Mouse (Mus musculus) kidney, adult 2 months (tissue): ENCODE measurements around the gene Vps13d. TPM values are rescaled to one million over a fixed set of nuclear protein-coding genes. Genes with fewer than 3 reads are reported as not detected.
"Not testable (repeated sequence)": the region's sequence is repeated elsewhere in the genome, so short reads cannot be mapped to it uniquely, and the experiment has no call there.

ENCODE experiments used
- DNase-seq: peaks from one replicate; pipeline ENCODE4 v3.0.0; 2021
- H3K27ac ChIP-seq: fragments of 200-500 bp; 2 replicates; pipeline ENCODE4 v1.5.1; 2012; ENCODE audit warnings: low read depth, low read length, control low read depth, inconsistent platforms; ENCODE audit not compliant: insufficient read depth
- H3K27me3 ChIP-seq: fragments of 200-500 bp; replicated peaks from 2 replicates; pipeline ENCODE4 v1.6.1; 2012; ENCODE audit warnings: mild to moderate bottlenecking, moderate library complexity, low read length, inconsistent platforms; ENCODE audit not compliant: control insufficient read depth, insufficient read depth
- H3K36me3 ChIP-seq: fragments of 200-500 bp; 2 replicates; pipeline ENCODE4 v1.6.1; 2012; ENCODE audit warnings: mild to moderate bottlenecking, moderate library complexity, low read length, inconsistent platforms; ENCODE audit not compliant: control insufficient read depth, insufficient read depth
- H3K4me1 ChIP-seq: fragments of 200-500 bp; 2 replicates; pipeline ENCODE4 v1.6.1; 2011; ENCODE audit warnings: low read length; ENCODE audit not compliant: control insufficient read depth, insufficient read depth
- H3K4me3 ChIP-seq: fragments of 200-500 bp; 2 replicates; pipeline ENCODE4 v1.5.1; 2011; ENCODE audit warnings: mild to moderate bottlenecking, low read depth, low read length, control low read depth; ENCODE audit not compliant: insufficient read depth
- CTCF ChIP-seq: fragments of 200-500 bp; conservative IDR thresholded peaks from 2 replicates; pipeline ENCODE4 v1.5.1; 2011; ENCODE audit warnings: low read depth, mild to moderate bottlenecking, control low read depth, low read length, moderate library complexity, mixed read lengths; ENCODE audit not compliant: insufficient read depth, insufficient read length
- POLR2A ChIP-seq: fragments of 200-500 bp; IDR thresholded peaks from one replicate; pipeline ENCODE4 v1.6.1; 2011; ENCODE audit warnings: low read depth, low read length, control low read depth
- WGBS: fragments of 180-500 bp; shearing (Covaris S2); methylation state at CpG from one replicate; pipeline ENCODE4 v1.1.7; 2018; 5-methylcytosine and 5-hydroxymethylcytosine counted together
- polyA plus RNA-seq: library from polyadenylated mRNA; depleted of rRNA; stranded (reverse); fragments of >200 nt; gene quantifications from 2 replicates; pipeline ENCODE4 v1.2.3, GENCODE M21; 2012

The Vps13d gene
- polyA plus RNA-seq, 1 experiment = 19.8 TPM

- Histone ChIP-seq H3K4me3 (no peak overlapping the region), H3K36me3 (no peaks in the 10 kb centered on the region), H3K27me3 (no peaks in the 10 kb centered on the region), H3K27ac (no peak overlapping the region), H3K4me1 (peaks cover 6% of the 10 kb centered on the region; the same call in 1 of the 2 replicates)
- TF ChIP-seq CTCF (no peak), POLR2A (no peak)
- 21% methylated on average over 5 of the region's 5 CpGs for WGBS
- DNase-seq = no peak
Measured at GRCm38 (mm10) chr4:145195172-145195571, 367 bp upstream of the Vps13d start.

DNA sequence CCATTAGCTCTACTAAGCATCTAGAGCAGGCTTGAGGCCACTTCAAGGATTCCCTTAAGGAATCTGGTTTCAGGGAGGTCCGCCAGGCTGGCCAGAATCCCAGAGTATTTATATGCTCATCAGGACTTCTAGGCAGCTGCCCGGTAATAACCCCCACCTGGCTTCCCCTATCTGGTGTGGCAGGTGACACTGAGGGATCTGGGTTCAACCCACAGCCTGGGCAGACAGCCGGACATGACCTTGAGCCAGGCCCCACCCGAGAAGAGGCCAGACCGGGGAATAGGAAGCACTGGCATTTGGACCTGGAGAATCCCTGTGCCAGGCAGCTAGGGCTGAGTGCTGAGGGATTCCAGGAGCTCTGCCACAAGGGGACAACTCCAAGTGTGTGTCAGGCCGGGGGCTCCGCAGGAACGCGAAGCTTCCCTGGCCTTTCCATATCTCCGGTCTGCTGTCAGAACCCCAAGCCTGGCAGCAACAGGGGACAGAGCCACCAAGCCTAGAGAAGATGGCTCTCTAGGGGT, 754 bp downstream of the Vps13d start:
- under 1% methylated on average over 10 of the region's 10 CpGs for WGBS
- TF ChIP-seq CTCF (0 out of 2 replicates have a peak, but pooled peaks have one; percentile 1), POLR2A (no peak)
- peak overlapping the region; percentile 89 for H3K4me3 ChIP-seq
- peak; percentile 80 for DNase-seq
- H3K4me1 ChIP-seq = peaks cover 6% of the 10 kb centered on the region; the same call in 1 of the 2 replicates
- H3K27ac ChIP-seq = peak overlapping the region; percentile 92
- H3K36me3 ChIP-seq = no peaks in the 10 kb centered on the region
- no peaks in the 10 kb centered on the region for H3K27me3 ChIP-seq

GRCm38 (mm10) chr4:145193406-145193805, 1.4 kb downstream of the Vps13d start:
- no peaks in the 10 kb centered on the region for H3K27me3 ChIP-seq
- WGBS = 18% methylated on average over 3 of the region's 3 CpGs
- H3K36me3 ChIP-seq = no peaks in the 10 kb centered on the region
- TF ChIP-seq CTCF (no peak), POLR2A (no peak)
- no peak overlapping the region for H3K27ac ChIP-seq
- H3K4me3 ChIP-seq = peak overlapping the region; percentile 89; the same call in 1 of the 2 replicates
- H3K4me1 ChIP-seq = peaks cover 6% of the 10 kb centered on the region; the same call in 1 of the 2 replicates
- no peak for DNase-seq

DNA sequence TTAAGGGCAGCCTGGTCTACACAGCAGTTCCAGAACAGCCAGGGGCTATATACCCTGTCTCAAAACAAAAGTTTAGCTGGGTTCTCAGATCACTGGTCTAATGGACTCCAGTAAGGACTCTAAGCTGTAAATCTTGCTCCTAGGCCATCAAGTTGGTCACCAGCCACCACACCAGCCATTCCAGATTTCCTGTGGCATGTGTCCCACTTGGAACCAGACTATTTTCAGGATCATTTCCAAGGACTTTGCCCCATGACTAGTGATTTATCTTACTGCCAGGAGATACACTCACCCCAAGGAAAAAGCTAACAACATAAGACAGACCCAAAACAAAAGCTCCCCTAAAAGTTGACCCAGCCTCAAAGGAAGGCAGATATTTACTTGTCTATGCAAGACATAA, 2.1 kb downstream of the Vps13d start:
- Histone ChIP-seq H3K27me3 (no peaks in the 10 kb centered on the region), H3K4me3 (no peak overlapping the region), H3K4me1 (peaks cover 6% of the 10 kb centered on the region; the same call in 1 of the 2 replicates), H3K27ac (peak overlapping the region; percentile 20; the same call in 1 of the 2 replicates), H3K36me3 (no peaks in the 10 kb centered on the region)
- TF ChIP-seq CTCF = no peak
- TF ChIP-seq POLR2A = no peak
- peak; percentile 89 for DNase-seq

DNA sequence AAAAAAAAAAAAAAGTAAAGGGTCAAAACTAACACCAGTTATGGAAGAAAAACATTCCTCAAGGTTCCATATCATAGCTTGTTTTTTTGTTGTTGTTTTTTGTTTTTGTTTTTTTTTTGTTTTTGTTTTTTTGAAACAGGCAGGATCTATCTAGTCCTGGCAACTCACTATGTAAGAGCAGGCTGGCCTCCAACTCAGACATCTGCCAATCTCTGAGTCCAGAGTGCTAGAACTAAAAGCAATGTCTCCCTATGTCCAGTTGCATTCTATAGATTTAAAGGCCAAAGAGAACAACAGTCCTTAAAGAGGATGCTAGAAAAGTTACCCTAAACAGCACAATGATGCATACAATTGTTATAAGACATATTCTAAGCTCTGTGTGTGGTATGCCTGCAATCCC, 6.2 kb downstream of the Vps13d start:
- H3K27ac ChIP-seq = no peak overlapping the region
- no peak for DNase-seq
- no peaks in the 10 kb centered on the region for H3K27me3 ChIP-seq
- H3K4me3 ChIP-seq = no peak overlapping the region
- H3K36me3 ChIP-seq = 0 out of 2 replicates have a peak, but pooled peaks cover 1% of the 10 kb centered on the region
- peaks cover 6% of the 10 kb centered on the region; the same call in 1 of the 2 replicates for H3K4me1 ChIP-seq
- TF ChIP-seq CTCF = no peak
- no peak for TF ChIP-seq POLR2A

DNA sequence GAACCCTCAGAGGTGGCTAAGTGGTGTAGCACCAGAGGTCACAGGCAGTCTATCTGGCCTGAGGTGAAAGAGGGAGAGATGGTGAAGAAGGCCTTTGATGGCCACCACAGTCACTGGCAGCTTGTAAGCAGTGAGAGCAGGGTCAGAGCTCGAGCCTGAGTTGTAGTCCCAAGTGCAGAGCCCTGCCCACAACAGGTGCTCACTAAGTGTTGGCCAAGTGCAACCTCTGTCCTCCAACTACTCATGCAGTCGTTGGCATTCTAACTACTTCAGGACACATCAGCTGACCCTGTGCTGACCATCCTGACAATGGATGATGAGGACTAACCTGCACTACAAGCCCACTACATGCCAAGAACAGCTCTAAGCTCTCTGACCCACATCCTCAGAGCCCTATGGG, 7.2 kb downstream of the Vps13d start:
- no peak overlapping the region for H3K27ac ChIP-seq
- H3K4me1 ChIP-seq = peaks cover 3% of the 10 kb centered on the region; the same call in 1 of the 2 replicates
- TF ChIP-seq CTCF (no peak), POLR2A (no peak)
- H3K27me3 ChIP-seq = no peaks in the 10 kb centered on the region
- 42% methylated on average over 2 of the region's 2 CpGs for WGBS
- H3K4me3 ChIP-seq = no peak overlapping the region
- DNase-seq = peak; percentile 33
- 0 out of 2 replicates have a peak, but pooled peaks cover 1% of the 10 kb centered on the region for H3K36me3 ChIP-seq

GRCm38 (mm10) chr4:145178918-145179549, 15.8 kb downstream of the Vps13d start:
- DNase-seq = no peak
- Histone ChIP-seq H3K27ac (no peak overlapping the region), H3K27me3 (no peaks in the 10 kb centered on the region), H3K36me3 (peaks cover 5% of the 10 kb centered on the region), H3K4me1 (no peaks in the 10 kb centered on the region), H3K4me3 (no peak overlapping the region)
- TF ChIP-seq POLR2A (no peak), CTCF (no peak)
- 96% methylated on average over 5 of the region's 5 CpGs for WGBS

DNA sequence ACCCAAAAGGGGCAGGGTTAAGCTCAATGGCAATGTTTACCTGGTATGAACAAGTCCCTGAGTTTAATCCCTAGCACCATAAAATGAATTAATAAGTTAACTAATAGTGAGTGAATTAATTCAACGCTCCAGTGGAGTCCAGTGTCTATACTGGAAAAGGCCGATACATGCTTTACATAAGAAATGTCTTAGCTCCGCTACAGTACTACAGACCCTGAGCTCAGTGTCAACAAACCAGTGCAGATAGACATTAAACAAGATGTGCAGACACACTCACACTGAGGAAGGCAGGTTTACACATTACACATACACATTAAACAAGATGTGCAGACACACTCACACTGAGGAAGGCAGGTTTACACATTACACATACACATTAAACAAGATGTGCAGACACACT, 29.3 kb downstream of the Vps13d start:
- H3K4me3 ChIP-seq, DNase-seq, H3K27ac ChIP-seq, H3K27me3 ChIP-seq, H3K4me1 ChIP-seq: not testable (repeated sequence)
- peaks cover 13% of the 10 kb centered on the region for H3K36me3 ChIP-seq
- WGBS = 51% methylated on average over 3 of the region's 3 CpGs
